Mouse (Mus musculus) cortical plate, adult 2 months (tissue): ENCODE data around the gene Ube2f.

Experiments
- CTCF ChIP-seq: fragments of 200-500 bp; IDR thresholded peaks from 2 replicates; pipeline ENCODE4 v1.5.1; 2011; ENCODE audit warnings: mild to moderate bottlenecking, control low read depth, low read length; ENCODE audit not compliant: insufficient read depth; ENCODE audit errors: extremely low read depth
- POLR2A ChIP-seq: fragments of 200-500 bp; IDR thresholded peaks from 2 replicates; pipeline ENCODE4 v1.6.1; 2011; ENCODE audit warnings: mild to moderate bottlenecking, low read length, control low read depth; ENCODE audit not compliant: insufficient read depth; ENCODE audit errors: extremely low read depth

GRCm38 (mm10) chr1:91211099-91211498 lies 39.0 kb upstream of the Ube2f start:
- TF ChIP-seq POLR2A (no peak), CTCF (peak; percentile 76)
